Mouse (Mus musculus): ENCODE measurements at regions not wholly inside any gene's neighbourhood (a gene's known extent, or its start where the extent isn't known, plus 50 kb on each side); places are given as distances from the start of the nearest gene placed in this dataset.

DNA sequence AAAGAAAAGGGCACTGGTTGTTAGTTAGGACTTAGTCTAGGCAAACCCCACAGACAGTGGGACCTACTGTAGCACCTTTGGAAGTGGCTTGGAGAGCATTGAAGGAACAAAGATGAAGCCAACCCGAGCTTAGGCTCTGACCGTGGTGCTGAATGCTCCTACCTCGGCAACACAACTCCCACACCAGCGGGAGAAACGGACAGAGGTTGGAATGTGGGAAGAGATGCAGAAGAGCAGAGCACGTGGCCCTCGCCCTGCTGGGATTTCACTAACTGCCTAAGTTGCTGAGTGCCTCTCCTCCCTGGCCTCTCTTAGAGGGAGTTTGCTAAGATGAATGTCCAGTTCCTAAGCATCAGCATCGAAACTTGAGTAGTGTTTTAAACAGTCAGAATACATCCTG, 94.1 kb upstream of the Klf14 start:
- no peaks in the 10 kb centered on the region for H3K36me3 ChIP-seq (ENCODE audit: control insufficient read depth, insufficient read depth, low read length)
- 6% methylated on average over 8 of the region's 8 CpGs for WGBS

DNA sequence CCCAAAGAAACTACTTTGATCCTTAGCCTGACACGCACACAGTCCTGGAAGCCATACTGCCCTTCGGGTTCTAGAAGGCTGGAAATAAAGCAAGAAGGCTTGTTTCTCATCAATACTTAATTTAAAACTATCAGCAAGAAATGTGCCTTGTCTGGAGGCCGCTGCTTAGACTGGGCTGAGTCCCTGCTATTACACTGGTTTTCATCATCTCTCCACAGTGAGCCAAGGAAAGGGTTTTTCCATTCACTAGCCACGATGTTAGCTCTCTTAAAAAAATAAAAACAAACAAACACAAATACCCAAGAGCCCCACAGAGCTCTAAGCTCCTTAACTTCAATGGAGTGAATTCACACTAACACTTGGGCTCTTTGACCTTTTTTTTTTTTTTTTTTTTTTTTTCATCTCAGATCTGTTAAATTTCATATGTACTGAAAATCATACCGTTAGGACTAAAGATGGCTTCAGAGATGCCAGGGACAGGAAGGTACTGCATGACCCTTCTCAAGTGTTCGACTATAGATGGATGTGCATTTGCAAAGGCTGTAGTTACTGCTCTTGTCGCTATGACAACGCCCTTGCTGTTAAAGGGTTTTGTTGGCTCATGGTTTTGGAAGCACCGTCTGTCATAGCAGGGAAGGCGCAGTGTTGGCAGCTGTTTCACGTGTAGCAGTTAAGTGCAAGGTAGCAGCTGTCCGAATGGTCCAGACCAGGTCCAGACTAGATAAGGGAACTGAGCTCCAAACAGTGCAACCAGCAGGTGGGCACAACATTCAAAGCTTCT, 98.1 kb upstream of the Klf14 start:
- no peak overlapping the region for H3K27ac ChIP-seq (ENCODE audit: low read depth, low read length)
- H3K4me3 ChIP-seq (ENCODE audit: low read length) = no peak overlapping the region
- H3K9me3 ChIP-seq (ENCODE audit: control insufficient read depth, low read length) = no peaks in the 10 kb centered on the region
- no peaks in the 10 kb centered on the region for H3K27me3 ChIP-seq (ENCODE audit: control insufficient read depth, insufficient read depth, low read length)
- no peak overlapping the region for H3K9ac ChIP-seq (ENCODE audit: low read depth, low read length)
- 77% methylated on average over 12 of the region's 12 CpGs for WGBS
- H3K4me1 ChIP-seq (ENCODE audit: control insufficient read depth, insufficient read depth, low read length) = no peaks in the 10 kb centered on the region
- no peaks in the 10 kb centered on the region for H3K36me3 ChIP-seq (ENCODE audit: control insufficient read depth, insufficient read depth, low read length)
- no peak overlapping the region for H3K4me2 ChIP-seq (replicated peaks; ENCODE audit: low read depth, low read length)
- no peak for ATAC-seq (ENCODE audit: low FRiP score, low TSS enrichment)

More for the DNA sequence above, 94.1 kb upstream of the Klf14 start:
- ATAC-seq (ENCODE audit: low FRiP score, low TSS enrichment) = no peak
- Histone ChIP-seq H3K27me3 (ENCODE audit: control insufficient read depth, insufficient read depth, low read length) (no peaks in the 10 kb centered on the region), H3K9me3 (ENCODE audit: control insufficient read depth, low read length) (no peaks in the 10 kb centered on the region), H3K4me1 (ENCODE audit: control insufficient read depth, insufficient read depth, low read length) (no peaks in the 10 kb centered on the region), H3K9ac (ENCODE audit: low read depth, low read length) (no peak overlapping the region), H3K4me3 (ENCODE audit: low read length) (no peak overlapping the region), H3K4me2 (replicated peaks; ENCODE audit: low read depth, low read length) (no peak overlapping the region), H3K27ac (ENCODE audit: low read depth, low read length) (no peak overlapping the region)

DNA sequence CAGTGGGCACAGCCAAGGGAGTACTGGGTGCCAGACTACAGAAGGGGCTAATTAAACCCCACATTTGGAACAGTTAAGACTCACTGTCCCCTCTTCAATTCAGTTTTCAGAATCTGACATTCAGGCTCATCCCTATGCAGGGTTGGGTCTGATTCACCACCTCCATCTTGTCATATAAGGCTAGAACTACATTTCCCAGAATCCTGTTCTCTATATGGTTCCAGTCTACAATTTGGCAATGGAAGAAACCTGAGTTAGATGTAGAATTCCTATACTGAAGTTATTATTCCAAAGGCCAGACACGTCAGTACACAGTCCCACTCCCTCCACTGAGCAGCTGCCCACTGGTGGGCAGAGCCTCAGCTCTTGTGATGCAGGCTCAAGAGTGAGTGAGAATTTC, 99.4 kb upstream of the Klf14 start:
- ATAC-seq (ENCODE audit: low FRiP score, low TSS enrichment) = no peak
- H3K4me3 ChIP-seq (ENCODE audit: low read length) = no peak overlapping the region
- H3K27ac ChIP-seq (ENCODE audit: low read depth, low read length) = no peak overlapping the region
- no peak overlapping the region for H3K4me2 ChIP-seq (replicated peaks; ENCODE audit: low read depth, low read length)
- H3K36me3 ChIP-seq (ENCODE audit: control insufficient read depth, insufficient read depth, low read length) = no peaks in the 10 kb centered on the region
- no peak overlapping the region for H3K9ac ChIP-seq (ENCODE audit: low read depth, low read length)
- H3K4me1 ChIP-seq (ENCODE audit: control insufficient read depth, insufficient read depth, low read length) = no peaks in the 10 kb centered on the region
- H3K9me3 ChIP-seq (ENCODE audit: control insufficient read depth, low read length) = no peaks in the 10 kb centered on the region
- WGBS = 83% methylated on average over 1 of the region's 1 CpGs
- no peaks in the 10 kb centered on the region for H3K27me3 ChIP-seq (ENCODE audit: control insufficient read depth, insufficient read depth, low read length)

DNA sequence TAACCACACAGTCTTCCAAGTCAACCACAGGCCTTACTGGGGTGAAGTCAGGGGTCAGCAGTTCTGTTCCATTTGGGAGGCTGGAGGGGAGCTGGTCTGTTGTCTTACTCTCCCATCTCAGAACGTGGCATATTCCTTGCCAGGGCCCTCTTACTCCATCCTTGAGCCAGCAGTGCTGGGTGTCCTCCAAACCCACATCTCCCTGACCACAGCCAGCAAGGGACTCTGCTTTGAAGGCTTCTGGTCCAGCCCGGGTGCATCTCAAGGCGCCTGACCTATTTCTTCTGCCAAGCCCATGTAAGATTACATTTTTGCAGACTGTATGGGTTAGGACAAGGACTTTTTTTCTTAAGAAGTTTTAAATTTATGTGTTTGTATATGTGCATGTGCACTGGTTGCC, 100.1 kb upstream of the Klf14 start:
- H3K9me3 ChIP-seq (ENCODE audit: control insufficient read depth, low read length) = no peaks in the 10 kb centered on the region
- H3K4me1 ChIP-seq (ENCODE audit: control insufficient read depth, insufficient read depth, low read length) = no peaks in the 10 kb centered on the region
- H3K27ac ChIP-seq (ENCODE audit: low read depth, low read length) = no peak overlapping the region
- no peak overlapping the region for H3K4me2 ChIP-seq (replicated peaks; ENCODE audit: low read depth, low read length)
- WGBS = 81% methylated on average over 3 of the region's 3 CpGs
- no peak for ATAC-seq (ENCODE audit: low FRiP score, low TSS enrichment)
- H3K4me3 ChIP-seq (ENCODE audit: low read length) = no peak overlapping the region
- H3K9ac ChIP-seq (ENCODE audit: low read depth, low read length) = no peak overlapping the region
- H3K36me3 ChIP-seq (ENCODE audit: control insufficient read depth, insufficient read depth, low read length) = no peaks in the 10 kb centered on the region
- no peaks in the 10 kb centered on the region for H3K27me3 ChIP-seq (ENCODE audit: control insufficient read depth, insufficient read depth, low read length)

DNA sequence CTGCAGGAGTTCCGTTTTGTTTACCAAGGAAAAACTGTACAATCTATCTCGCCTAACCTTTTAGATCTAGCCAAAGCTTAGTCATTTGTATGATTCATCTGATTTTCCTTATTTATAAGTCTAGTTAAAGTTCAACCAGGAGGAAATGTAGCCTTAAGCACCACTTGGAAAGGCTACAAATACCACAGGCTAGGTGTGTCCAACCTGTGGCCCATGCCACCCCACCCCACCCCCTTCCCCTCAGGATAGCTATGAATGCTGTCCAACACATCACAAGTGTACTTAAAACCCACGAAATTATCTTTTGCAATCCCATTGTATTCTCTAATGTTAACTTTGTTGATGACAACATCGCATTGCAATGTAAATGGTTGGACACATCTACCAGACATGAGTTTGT, 102.9 kb upstream of the Klf14 start:
- 89% methylated on average over 4 of the region's 4 CpGs for WGBS
- H3K4me1 ChIP-seq (ENCODE audit: control insufficient read depth, insufficient read depth, low read length) = no peaks in the 10 kb centered on the region
- ATAC-seq (ENCODE audit: low FRiP score, low TSS enrichment) = no peak
- no peak overlapping the region for H3K4me2 ChIP-seq (replicated peaks; ENCODE audit: low read depth, low read length)
- no peak overlapping the region for H3K9ac ChIP-seq (ENCODE audit: low read depth, low read length)
- no peaks in the 10 kb centered on the region for H3K9me3 ChIP-seq (ENCODE audit: control insufficient read depth, low read length)
- H3K36me3 ChIP-seq (ENCODE audit: control insufficient read depth, insufficient read depth, low read length) = no peaks in the 10 kb centered on the region
- no peak overlapping the region for H3K27ac ChIP-seq (ENCODE audit: low read depth, low read length)
- H3K27me3 ChIP-seq (ENCODE audit: control insufficient read depth, insufficient read depth, low read length) = no peaks in the 10 kb centered on the region
- H3K4me3 ChIP-seq (ENCODE audit: low read length) = no peak overlapping the region

DNA sequence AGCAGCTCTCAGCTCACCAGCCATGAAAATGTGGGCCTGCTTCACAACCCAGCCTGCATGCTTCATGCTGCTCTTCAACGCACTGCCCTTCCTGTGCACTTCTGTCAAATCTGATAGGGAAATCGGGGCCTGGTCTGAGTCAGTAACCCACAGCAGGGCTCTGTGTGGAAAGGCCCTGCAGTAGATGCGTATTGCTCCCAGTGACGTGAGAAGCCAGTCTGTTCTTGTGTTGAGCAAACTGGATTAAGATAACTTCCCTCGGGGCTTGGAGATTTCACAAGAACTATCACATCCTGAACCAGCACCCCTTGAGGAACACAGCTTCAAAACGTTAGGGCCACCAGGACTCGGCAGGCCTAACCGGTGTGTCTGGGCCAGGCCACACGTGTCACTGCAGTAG, 106.5 kb upstream of the Klf14 start:
- ATAC-seq (ENCODE audit: low FRiP score, low TSS enrichment) = no peak
- no peak overlapping the region for H3K27ac ChIP-seq (ENCODE audit: low read depth, low read length)
- no peaks in the 10 kb centered on the region for H3K9me3 ChIP-seq (ENCODE audit: control insufficient read depth, low read length)
- no peak overlapping the region for H3K4me2 ChIP-seq (replicated peaks; ENCODE audit: low read depth, low read length)
- H3K9ac ChIP-seq (ENCODE audit: low read depth, low read length) = no peak overlapping the region
- H3K4me1 ChIP-seq (ENCODE audit: control insufficient read depth, insufficient read depth, low read length) = no peaks in the 10 kb centered on the region
- WGBS = 80% methylated on average over 9 of the region's 9 CpGs
- no peak overlapping the region for H3K4me3 ChIP-seq (ENCODE audit: low read length)
- no peaks in the 10 kb centered on the region for H3K27me3 ChIP-seq (ENCODE audit: control insufficient read depth, insufficient read depth, low read length)
- no peaks in the 10 kb centered on the region for H3K36me3 ChIP-seq (ENCODE audit: control insufficient read depth, insufficient read depth, low read length)

DNA sequence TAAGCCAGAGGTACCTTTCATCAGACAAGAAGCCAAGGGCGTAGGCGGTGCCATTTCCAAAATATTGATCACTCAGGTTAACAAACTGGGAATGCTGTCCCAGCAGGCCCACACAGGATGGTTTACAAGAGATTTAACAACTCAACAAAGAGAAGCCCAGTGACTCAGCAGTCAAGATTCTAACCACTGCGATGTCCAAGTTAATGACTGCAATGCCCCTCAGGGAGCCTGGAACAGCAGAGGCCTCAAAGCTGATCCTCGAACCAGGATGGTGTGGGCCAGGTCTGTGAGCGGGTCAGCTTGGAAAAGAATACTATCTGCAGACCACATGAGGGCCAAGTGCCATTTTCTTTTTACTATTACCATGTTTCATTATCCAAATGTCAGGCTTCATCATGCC, 108.0 kb upstream of the Klf14 start:
- Histone ChIP-seq H3K4me2 (replicated peaks; ENCODE audit: low read depth, low read length) (no peak overlapping the region), H3K9me3 (ENCODE audit: control insufficient read depth, low read length) (no peaks in the 10 kb centered on the region), H3K27ac (ENCODE audit: low read depth, low read length) (no peak overlapping the region), H3K27me3 (ENCODE audit: control insufficient read depth, insufficient read depth, low read length) (no peaks in the 10 kb centered on the region), H3K4me3 (ENCODE audit: low read length) (no peak overlapping the region), H3K9ac (ENCODE audit: low read depth, low read length) (no peak overlapping the region), H3K4me1 (ENCODE audit: control insufficient read depth, insufficient read depth, low read length) (no peaks in the 10 kb centered on the region), H3K36me3 (ENCODE audit: control insufficient read depth, insufficient read depth, low read length) (no peaks in the 10 kb centered on the region)
- no peak for ATAC-seq (ENCODE audit: low FRiP score, low TSS enrichment)
- 93% methylated on average over 5 of the region's 5 CpGs for WGBS

DNA sequence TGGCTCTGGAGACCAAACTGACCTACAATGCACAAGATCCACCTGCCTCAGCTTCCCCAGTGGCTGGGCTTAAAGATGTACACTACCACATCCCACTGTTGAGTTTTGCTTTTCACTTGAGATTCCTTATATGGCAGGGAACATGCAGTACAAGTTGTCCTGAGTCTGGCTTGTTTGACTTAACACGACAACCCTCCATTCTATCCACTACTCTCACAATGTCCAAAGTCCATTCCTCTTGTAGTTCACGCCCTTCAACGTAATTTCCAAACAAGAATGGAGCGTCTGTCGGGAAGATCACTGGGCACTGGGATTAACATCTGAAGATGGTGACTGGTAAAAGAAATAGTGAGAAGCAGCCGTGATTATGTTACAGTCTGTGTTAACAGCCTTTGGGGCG, 108.6 kb upstream of the Klf14 start:
- Histone ChIP-seq H3K9ac (ENCODE audit: low read depth, low read length) (no peak overlapping the region), H3K36me3 (ENCODE audit: control insufficient read depth, insufficient read depth, low read length) (no peaks in the 10 kb centered on the region), H3K9me3 (ENCODE audit: control insufficient read depth, low read length) (no peaks in the 10 kb centered on the region), H3K4me3 (ENCODE audit: low read length) (no peak overlapping the region), H3K27ac (ENCODE audit: low read depth, low read length) (no peak overlapping the region), H3K27me3 (ENCODE audit: control insufficient read depth, insufficient read depth, low read length) (no peaks in the 10 kb centered on the region), H3K4me2 (replicated peaks; ENCODE audit: low read depth, low read length) (no peak overlapping the region), H3K4me1 (ENCODE audit: control insufficient read depth, insufficient read depth, low read length) (no peaks in the 10 kb centered on the region)
- WGBS = 85% methylated on average over 7 of the region's 7 CpGs
- ATAC-seq (ENCODE audit: low FRiP score, low TSS enrichment) = no peak

DNA sequence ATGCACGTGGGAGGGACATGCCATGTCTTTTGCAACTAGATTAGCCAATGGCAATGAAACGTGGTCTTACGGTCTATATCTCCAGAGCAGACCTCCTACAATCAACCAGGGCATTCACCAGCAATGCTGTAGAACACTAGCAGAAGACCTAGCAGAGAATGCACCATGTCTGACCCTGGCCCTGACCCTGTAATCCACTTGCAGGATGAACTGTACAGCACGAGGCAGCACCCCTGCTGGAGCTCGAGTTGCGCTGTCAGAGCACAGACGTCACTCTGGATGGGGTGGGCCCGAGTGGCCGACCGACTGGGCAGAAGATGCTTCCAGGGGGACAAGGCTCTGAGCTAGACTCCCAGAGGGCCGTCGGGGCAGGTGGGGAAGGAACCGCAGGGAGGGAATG, 110.4 kb upstream of the Klf14 start:
- Histone ChIP-seq H3K36me3 (ENCODE audit: control insufficient read depth, insufficient read depth, low read length) (no peaks in the 10 kb centered on the region), H3K4me2 (replicated peaks; ENCODE audit: low read depth, low read length) (no peak overlapping the region), H3K27ac (ENCODE audit: low read depth, low read length) (no peak overlapping the region), H3K9me3 (ENCODE audit: control insufficient read depth, low read length) (no peaks in the 10 kb centered on the region), H3K4me3 (ENCODE audit: low read length) (no peak overlapping the region), H3K9ac (ENCODE audit: low read depth, low read length) (no peak overlapping the region), H3K27me3 (ENCODE audit: control insufficient read depth, insufficient read depth, low read length) (no peaks in the 10 kb centered on the region), H3K4me1 (ENCODE audit: control insufficient read depth, insufficient read depth, low read length) (no peaks in the 10 kb centered on the region)
- no peak for ATAC-seq (ENCODE audit: low FRiP score, low TSS enrichment)
- WGBS = 71% methylated on average over 13 of the region's 13 CpGs
